Mouse (Mus musculus): ENCODE results near the gene Lrcol1. TPM values are rescaled to one million over a fixed set of nuclear protein-coding genes. Genes with fewer than 3 reads are reported as not detected.

The Lrcol1 gene
- polyA plus RNA-seq, 1 experiment from 2014 or later, result not detected

DNA sequence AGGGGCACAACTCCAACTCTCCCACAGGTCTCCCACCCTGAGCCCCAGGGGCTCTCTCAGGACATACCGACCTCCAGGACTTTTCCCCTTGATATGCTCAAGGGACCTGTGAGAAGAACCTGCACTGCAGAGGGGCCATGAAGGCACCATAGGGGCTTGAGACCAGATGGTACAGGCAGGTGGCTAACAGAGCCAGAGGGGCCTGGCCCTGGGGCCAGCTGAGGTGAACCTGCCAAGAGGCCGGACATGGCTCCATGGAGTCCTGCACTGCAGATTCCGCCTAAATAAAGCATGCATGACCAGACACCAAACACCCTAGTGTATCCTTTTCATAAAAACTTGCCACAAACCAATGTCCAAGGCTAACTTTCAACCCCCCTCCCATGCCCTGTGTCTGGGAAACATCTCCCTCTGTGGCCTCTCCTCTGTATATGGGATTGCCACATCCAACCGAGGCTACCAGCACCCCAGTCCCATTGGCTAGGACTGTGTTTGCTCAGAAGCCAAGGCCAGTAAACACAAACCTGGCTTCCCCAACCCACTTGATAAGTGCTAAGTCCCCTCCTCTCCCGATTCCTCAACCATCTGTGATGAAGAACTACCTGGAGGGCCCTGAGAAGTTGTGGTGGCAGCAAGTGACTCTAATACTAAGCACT, 50.6 kb downstream of the Lrcol1 start:
- H3K9ac ChIP-seq (ENCODE audit: low read depth, low read length), result no peak overlapping the region
- no peaks in the 10 kb centered on the region for H3K36me3 ChIP-seq (ENCODE audit: control insufficient read depth, insufficient read depth)
- H3K4me2 ChIP-seq (ENCODE audit: low read depth, low read length), result no peak overlapping the region
- H3K4me3 ChIP-seq (ENCODE audit: low read depth, low read length), result no peak overlapping the region
- H3K27me3 ChIP-seq (ENCODE audit: control insufficient read depth, insufficient read depth, low read depth, low read length), result no peaks in the 10 kb centered on the region
- peak; percentile 74 for ATAC-seq (ENCODE audit: low read depth)
- no peaks in the 10 kb centered on the region for H3K9me3 ChIP-seq (replicated peaks; ENCODE audit: control insufficient read depth, low read length)
- no peak overlapping the region for H3K27ac ChIP-seq (ENCODE audit: low read length)
- H3K4me1 ChIP-seq (ENCODE audit: control insufficient read depth, low read depth, low read length), result peaks cover 3% of the 10 kb centered on the region; the same call in 1 of the 2 replicates
- 58% methylated on average over 5 of the region's 5 CpGs for WGBS (ENCODE audit: insufficient replicate concordance)

DNA sequence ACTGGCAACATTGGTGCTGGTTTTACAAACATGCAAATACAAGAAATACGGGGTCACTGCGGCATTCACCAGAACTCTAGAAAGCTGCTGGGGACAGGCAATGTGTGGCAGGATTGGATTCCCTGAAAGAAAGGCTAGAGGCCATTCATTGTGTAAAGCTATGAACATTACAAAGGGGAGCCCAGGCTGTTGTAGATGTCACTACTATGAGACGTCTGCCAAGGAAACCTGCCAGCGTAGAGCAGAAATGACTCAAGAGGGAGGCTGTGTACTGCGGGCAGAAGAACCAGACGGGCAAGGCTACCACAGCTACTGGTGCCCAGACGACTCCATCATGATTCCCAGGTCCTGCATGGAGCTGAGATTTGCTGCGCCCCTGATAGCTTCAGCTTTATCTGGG, 56.6 kb downstream of the Lrcol1 start:
- Histone ChIP-seq H3K4me2 (ENCODE audit: low read depth, low read length) (no peak overlapping the region), H3K9ac (ENCODE audit: low read depth, low read length) (no peak overlapping the region), H3K27me3 (ENCODE audit: control insufficient read depth, insufficient read depth, low read depth, low read length) (no peaks in the 10 kb centered on the region), H3K27ac (ENCODE audit: low read length) (no peak overlapping the region), H3K4me1 (ENCODE audit: control insufficient read depth, low read depth, low read length) (peaks cover 1% of the 10 kb centered on the region; the same call in 1 of the 2 replicates), H3K4me3 (ENCODE audit: low read depth, low read length) (no peak overlapping the region), H3K9me3 (replicated peaks; ENCODE audit: control insufficient read depth, low read length) (no peaks in the 10 kb centered on the region), H3K36me3 (ENCODE audit: control insufficient read depth, insufficient read depth) (no peaks in the 10 kb centered on the region)
- ATAC-seq (ENCODE audit: low read depth), result no peak
- WGBS (ENCODE audit: insufficient replicate concordance), result 80% methylated on average over 8 of the region's 8 CpGs

GRCm38 (mm10) chr5:110402557-110402956, 58.0 kb downstream of the Lrcol1 start:
- H3K27ac ChIP-seq (ENCODE audit: low read length), result no peak overlapping the region
- H3K9ac ChIP-seq (ENCODE audit: low read depth, low read length), result no peak overlapping the region
- no peak overlapping the region for H3K4me3 ChIP-seq (ENCODE audit: low read depth, low read length)
- peaks cover 4% of the 10 kb centered on the region; the same call in 1 of the 2 replicates for H3K4me1 ChIP-seq (ENCODE audit: control insufficient read depth, low read depth, low read length)
- H3K4me2 ChIP-seq (ENCODE audit: low read depth, low read length), result no peak overlapping the region
- 65% methylated on average over 2 of the region's 2 CpGs for WGBS (ENCODE audit: insufficient replicate concordance)
- H3K27me3 ChIP-seq (ENCODE audit: control insufficient read depth, insufficient read depth, low read depth, low read length), result no peaks in the 10 kb centered on the region
- H3K9me3 ChIP-seq (replicated peaks; ENCODE audit: control insufficient read depth, low read length), result no peaks in the 10 kb centered on the region
- no peaks in the 10 kb centered on the region for H3K36me3 ChIP-seq (ENCODE audit: control insufficient read depth, insufficient read depth)
- no peak for ATAC-seq (ENCODE audit: low read depth)

- 45% methylated on average over 3 of the region's 3 CpGs for WGBS (ENCODE audit: insufficient replicate concordance)
- H3K9me3 ChIP-seq (replicated peaks; ENCODE audit: control insufficient read depth, low read length), result no peaks in the 10 kb centered on the region
- no peak overlapping the region for H3K9ac ChIP-seq (ENCODE audit: low read depth, low read length)
- no peaks in the 10 kb centered on the region for H3K27me3 ChIP-seq (ENCODE audit: control insufficient read depth, insufficient read depth, low read depth, low read length)
- peaks cover 4% of the 10 kb centered on the region; the same call in 1 of the 2 replicates for H3K4me1 ChIP-seq (ENCODE audit: control insufficient read depth, low read depth, low read length)
- ATAC-seq (ENCODE audit: low read depth), result no peak
- H3K36me3 ChIP-seq (ENCODE audit: control insufficient read depth, insufficient read depth), result no peaks in the 10 kb centered on the region
- H3K4me2 ChIP-seq (ENCODE audit: low read depth, low read length), result no peak overlapping the region
- H3K27ac ChIP-seq (ENCODE audit: low read length), result no peak overlapping the region
- no peak overlapping the region for H3K4me3 ChIP-seq (ENCODE audit: low read depth, low read length)
These were observed 59.4 kb downstream of the Lrcol1 start for GRCm38 (mm10) chr5:110403931-110404330.

Other genes starting within 250 kb of the Lrcol1 start
- gene Plcxd1, start 244.8 kb upstream of the Lrcol1 start, polyA plus RNA-seq (2015; fragmentation: Nextera tagmentation; extraction: Ambion mirVana), result 0.53 and 0.64 TPM in 2 replicates
- gene Gtpbp6, start 236.5 kb upstream of the Lrcol1 start, polyA plus RNA-seq (2015; fragmentation: Nextera tagmentation; extraction: Ambion mirVana), result 6.7 and 6.9 TPM in 2 replicates
- gene Zfp605, start 234.6 kb upstream of the Lrcol1 start, polyA plus RNA-seq (2015; fragmentation: Nextera tagmentation; extraction: Ambion mirVana), result 0.92 and 0.99 TPM in 2 replicates
- gene Chfr, start 208.9 kb upstream of the Lrcol1 start, polyA plus RNA-seq (2015; fragmentation: Nextera tagmentation; extraction: Ambion mirVana), result 18.0 and 19.0 TPM in 2 replicates
- gene Golga3, start 168.0 kb upstream of the Lrcol1 start, polyA plus RNA-seq (2015; fragmentation: Nextera tagmentation; extraction: Ambion mirVana), result 7.6 and 8.2 TPM in 2 replicates
- 9.9 and 12.3 TPM in 2 replicates for gene Ankle2, start 113.7 kb upstream of the Lrcol1 start, polyA plus RNA-seq (2015; fragmentation: Nextera tagmentation; extraction: Ambion mirVana)
- gene Pgam5, start 74.8 kb upstream of the Lrcol1 start, polyA plus RNA-seq (2015; fragmentation: Nextera tagmentation; extraction: Ambion mirVana), result 21.6 and 23.2 TPM in 2 replicates
- gene Pxmp2, start 58.5 kb upstream of the Lrcol1 start, polyA plus RNA-seq (2015; fragmentation: Nextera tagmentation; extraction: Ambion mirVana), result 52.2 and 55.6 TPM in 2 replicates
- gene Pole, start 58.4 kb upstream of the Lrcol1 start, polyA plus RNA-seq (2015; fragmentation: Nextera tagmentation; extraction: Ambion mirVana), result 15.5 and 16.5 TPM in 2 replicates
- not detected in 2 replicates for gene P2rx2, start 1.5 kb upstream of the Lrcol1 start, polyA plus RNA-seq (2015; fragmentation: Nextera tagmentation; extraction: Ambion mirVana)
- 1.8 and 2.2 TPM in 2 replicates for gene Fbrsl1, start 103.8 kb downstream of the Lrcol1 start, polyA plus RNA-seq (2015; fragmentation: Nextera tagmentation; extraction: Ambion mirVana)
- gene Galnt9, start 199.6 kb downstream of the Lrcol1 start, polyA plus RNA-seq (2015; fragmentation: Nextera tagmentation; extraction: Ambion mirVana), result 0.11 and 0.12 TPM in 2 replicates